Mouse (Mus musculus) adrenal gland (tissue): ENCODE data around the gene Ier2.

Source experiments
- intact Hi-C: fragments of 180-260 bp; cut with DNase I; formaldehyde crosslinking; loops from one replicate; pipeline ENCODE4 v1.15.1; 2025

The Ier2 gene

DNA sequence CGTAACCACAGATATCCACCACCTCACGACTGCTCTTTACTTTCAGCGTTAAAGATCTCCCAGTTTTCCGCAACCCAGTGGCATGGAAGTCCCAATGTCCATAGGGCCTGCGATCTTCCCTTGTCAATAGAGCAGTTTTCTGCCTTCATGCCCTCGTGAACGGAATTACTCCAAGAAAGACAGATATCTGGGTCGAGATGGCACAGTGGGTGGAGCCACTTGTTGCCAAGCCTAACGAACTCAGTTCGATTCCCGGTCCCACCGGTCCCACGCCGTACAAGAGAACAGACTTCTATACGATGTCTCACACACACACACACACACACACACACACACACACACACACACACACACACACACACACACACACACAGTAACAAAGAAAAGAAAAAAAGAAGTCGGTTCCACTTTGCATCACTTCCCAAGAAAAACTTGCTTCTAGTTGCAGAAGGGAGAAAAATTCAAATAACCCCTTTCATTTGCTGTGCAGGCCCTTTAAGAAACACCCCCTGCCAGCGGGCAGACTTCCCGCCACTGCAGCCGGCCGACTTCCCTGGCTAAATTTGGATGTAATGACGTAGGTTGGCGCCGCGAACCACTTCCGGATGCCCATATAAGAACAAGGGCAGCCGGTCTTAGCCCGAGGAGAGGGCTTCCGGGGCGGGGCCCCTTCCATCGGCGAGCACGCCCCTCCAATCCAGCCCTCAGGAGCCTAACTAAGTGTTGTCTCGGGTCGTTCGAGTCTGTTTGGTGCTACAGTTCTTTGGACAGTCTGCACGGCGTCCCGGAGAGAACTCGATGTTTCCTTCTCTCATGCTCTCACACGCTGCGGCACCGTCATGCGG is 1.1 kb upstream of the Ier2 start:
- intact Hi-C loops, result no loop called here

DNA sequence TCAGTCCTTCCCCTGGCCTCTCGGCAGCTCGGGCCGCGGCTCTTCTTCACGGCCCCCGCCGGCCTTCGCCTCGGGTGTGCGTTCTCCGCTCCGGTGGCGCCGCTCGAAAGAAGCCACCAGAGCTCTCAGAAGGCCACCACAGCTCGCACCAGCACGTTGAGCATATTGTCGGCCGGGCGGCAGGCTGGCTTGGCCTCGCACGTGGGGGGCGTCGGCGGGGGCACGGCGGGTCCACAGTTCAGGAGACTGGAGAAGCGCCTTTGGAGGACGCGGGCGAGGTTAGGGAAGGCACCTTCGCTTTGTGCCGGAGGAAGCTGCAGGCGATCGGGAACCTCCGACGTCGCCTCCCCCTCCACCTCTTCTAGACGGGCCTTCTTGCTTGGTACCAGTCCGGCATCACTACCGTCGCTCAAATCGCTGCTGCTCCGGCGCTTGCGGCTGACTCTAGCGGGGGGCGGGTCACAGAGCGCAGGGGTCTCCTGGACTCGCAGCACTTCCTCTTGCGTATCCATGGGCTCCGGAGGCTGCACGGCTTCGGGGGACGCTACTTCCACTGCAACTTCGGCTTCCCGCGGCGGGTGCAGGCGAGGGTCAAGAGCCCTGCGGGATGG is 586 bp downstream of the Ier2 start:
- intact Hi-C loops, result no loop called here

DNA sequence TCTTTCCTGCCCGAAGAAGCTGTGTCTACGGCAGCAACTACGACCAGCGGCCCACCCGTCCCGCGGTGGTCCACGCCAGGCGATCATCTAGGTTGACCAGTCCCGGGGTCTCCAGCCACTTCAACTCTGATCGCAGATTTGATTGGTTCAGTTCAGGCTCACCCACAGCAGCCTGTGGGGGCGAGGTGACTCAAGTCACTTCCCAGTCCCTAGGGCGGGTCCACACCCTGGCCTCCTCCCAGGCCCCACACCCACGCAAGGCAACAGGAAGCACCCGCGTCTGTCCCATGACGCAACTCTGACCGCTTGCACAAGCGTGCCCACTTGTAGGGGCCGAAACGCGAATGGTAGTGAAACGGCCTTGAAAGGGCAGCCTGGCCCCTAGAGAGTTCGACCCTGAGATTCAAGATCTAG is 1.2 kb downstream of the Ier2 start:
- intact Hi-C loops, result no loop called here

DNA sequence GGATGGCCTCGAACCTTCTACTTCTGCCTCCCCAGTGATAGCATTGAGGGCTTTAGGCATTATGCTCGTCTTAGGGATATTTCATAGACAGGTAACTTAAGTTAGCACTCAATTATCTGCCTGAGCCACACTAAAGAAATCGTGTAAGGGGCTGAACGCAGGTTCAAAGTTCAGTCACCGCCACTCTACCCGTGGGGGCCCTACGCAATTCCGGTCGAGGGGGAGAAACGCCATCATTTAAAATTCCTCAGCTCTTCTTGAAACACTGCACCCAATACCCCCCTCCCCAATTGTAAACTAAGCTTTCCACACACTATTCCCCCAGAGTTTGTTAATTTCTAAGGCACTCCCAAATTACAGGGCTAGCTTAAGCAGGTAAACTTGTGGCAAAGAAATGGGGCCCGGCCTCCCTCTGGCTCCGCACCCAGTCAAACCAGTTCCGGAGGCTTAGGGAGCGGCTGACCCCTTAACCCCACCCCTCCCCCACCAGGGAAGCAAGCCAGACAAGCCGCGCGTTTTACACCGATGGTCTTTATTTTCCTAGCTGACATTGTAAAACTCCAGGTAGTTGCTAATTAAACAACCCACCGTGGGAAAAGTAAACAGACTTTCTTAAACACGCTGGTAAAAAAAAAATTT is 1.7 kb downstream of the Ier2 start:
- intact Hi-C loops, result no loop called here

DNA sequence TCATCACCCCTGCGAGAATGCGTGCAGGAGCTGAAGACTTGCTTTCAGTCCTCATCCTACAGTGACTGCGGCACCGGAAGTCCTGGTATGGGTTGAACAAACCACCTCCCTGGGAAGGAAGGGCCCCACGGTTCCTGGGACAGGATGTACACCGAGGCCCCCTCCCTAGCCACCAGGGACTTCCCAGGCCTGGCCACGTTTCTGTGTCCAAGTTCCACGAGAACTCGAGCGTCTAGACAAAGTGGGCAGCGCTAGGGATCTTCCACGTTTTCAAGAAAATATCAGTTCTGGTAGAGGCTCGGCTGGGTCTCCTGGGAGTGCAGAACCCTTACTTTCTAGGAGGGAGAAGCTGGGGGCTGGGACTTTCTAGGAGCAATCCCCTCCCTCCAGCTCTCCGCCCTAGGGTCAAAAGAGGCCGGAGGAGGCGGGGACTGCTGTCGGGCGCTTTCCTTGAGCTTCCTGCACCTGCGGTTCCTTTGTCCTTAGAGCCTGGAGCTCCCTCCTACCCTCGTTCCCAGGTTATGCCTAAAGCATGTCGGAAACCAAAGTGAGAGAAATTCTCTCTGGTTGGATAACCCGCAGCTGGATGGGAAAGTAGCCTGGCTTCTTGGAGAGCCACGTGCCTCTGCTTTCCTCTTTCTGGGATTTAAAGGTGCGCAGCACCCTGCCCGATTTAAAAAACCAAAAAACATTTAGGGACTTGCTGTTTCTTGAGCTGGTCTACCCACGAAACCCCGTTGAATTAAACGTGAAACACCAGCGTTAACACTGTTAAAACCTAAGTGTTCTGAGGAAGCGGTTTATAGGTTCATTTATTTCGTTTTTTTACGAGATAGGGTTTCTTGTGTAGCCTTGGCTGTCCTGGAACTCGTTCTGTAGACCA is 2.5 kb downstream of the Ier2 start:
- intact Hi-C loops, result no loop called here

DNA sequence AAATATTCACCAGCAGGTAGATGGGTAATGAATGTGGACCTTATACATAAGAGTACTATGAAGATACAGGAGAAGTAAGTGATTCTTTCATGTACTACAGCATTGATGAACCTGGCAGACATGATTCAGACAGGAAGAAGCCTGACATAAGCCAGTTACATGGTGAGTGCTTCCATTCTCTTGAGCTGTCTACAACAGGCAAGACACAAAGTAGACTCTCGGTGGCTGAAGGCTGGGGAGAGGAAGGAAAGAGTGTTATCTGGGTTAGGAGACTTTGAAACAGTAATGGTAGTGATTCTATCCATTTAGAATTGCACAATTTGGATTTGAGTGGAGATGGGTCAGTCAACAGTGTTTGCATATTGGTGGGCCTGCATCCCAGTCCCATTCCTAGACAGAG is 3.7 kb downstream of the Ier2 start:
- intact Hi-C loops, result no loop called here

DNA sequence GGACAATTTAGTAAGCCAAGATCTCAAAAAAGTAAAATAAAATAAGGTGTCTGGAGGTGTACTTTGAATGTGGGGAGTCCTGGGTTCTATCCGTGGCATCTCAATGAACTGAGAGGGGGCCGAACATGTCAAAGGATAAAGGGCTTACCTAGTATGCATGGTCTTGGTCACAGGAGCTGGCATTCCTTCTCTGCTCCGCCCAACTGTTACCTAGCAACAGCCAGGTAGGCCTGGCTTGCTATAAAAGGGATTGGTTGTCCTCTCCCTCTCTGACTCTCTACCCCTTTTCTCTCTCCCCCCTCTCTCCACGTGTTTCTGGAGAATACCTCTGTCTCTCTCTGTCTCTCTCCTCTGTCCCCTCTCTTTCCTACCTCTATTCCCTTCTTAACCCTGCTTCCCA is 5.0 kb downstream of the Ier2 start:
- intact Hi-C loops, result no loop called here

DNA sequence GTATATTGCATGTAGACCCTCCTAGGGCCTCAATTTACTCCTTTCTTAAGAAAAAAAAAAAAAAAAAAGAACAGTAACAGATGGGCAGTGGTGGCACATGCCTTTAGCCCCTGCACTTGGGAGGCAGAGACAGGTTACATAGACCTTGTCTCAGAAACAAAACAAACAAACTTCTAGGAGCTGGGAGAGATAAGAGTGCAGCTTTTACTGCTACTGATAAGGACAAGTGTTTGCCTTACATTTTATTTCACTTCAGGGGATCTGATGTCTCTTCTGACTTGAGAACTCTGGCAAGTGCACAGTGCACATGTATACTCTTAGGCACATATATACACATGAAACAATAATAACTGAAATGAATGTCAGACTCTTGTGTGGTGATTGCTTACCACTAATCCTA is 5.4 kb downstream of the Ier2 start:
- intact Hi-C loops, result no loop called here

DNA sequence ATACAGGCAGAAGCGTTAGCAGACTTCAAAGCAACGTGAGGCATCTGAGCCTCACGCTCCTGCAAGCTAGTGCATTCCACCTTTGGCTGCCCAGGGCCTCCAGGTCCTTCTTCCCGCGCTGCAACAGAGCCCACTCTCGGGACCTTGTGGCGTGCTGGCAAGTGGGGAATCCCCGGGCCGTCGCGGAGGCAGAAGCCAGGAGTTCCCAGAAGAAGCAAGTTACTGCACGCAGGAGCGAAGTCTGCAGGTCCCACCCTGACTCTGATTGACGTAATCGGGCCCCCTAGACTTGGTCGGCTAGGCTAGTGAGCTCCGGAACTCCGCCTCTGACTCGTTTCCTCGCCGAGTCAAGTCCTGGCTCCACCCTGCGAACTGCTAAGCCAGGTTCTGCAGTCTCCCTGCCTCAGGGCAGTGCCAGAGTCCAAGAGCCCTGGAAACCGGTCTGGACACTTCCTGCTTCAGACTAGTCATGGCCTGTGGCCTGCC is 6.0 kb downstream of the Ier2 start:
- intact Hi-C loops, result no loop called here

DNA sequence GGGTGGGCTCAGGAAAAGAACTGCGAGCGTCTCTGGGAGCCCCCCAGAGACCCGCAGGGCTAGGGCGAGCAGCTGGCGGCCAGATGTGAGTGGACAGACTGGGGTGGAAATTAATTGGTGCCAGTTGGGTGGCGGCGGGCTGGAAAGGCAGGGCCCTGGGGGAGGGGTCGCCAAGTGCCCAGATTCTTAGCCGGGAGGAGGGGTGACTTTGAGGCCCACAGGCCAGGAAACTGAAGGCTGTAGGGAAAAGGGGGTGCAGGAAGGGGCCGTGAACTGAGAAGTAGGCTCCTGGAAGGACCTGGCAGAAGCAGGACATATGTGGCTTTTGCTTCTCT is 6.5 kb downstream of the Ier2 start:
- intact Hi-C loops, result no loop called here

DNA sequence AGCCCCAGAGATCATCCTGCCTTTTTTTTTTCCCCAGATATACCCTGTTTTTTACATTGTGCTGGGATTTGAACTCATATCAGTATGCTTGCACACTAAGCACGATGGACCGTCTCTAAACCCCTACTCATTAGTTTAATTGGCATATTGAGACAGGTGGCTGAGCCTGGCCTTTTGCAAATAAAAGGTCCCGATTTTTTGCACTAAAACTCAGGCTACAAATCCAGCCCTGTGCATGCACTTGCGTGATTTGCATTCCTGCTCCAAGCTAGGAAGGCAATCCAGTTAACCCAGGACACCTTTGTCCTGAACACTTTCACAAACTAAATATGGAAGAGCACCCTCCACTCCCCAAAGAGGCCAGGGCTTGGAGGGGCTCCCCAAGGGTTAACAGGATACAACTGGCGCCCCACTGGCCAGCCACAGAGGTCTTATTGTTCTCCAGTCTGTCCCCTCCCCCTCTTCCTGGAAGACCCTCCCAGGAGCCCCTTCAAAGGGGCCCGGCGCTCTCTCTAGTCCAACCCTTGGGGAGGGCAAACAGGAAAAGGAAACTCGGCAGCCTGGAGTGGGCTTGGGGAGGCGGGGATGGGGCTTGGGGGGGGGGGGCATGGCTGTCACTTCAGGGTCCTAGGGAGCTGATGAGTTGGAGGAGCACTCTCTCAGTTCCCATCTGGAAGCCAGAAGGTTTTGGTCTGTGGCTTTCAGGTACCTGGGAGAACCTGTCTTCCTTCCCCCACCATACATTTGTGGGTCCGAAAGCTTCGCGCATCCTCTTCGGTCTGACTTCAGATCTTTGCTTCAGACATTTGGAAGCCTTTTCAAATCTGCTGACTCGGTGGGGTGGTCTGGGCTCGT is 7.1 kb downstream of the Ier2 start:
- intact Hi-C loops, result no loop called here

DNA sequence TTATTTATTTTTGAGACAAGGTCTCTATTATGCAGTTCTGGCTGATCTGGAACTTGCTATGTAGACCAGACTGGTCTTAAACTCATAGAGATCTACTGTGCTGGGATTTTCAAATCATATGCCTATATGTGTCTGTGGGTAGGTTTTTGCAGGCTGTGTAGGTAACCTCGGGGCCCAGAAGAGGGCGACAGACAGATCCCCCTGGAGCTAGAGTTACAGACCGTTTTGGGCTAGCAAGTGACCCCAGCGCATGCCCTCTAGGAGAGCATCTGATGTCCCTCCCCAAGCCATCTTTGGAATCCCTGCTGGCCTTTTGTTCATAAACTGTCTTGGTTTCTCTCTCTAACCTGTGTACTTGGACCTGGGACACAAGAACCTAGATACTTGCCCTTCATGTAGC is 8.1 kb downstream of the Ier2 start:
- intact Hi-C loops, result no loop called here

DNA sequence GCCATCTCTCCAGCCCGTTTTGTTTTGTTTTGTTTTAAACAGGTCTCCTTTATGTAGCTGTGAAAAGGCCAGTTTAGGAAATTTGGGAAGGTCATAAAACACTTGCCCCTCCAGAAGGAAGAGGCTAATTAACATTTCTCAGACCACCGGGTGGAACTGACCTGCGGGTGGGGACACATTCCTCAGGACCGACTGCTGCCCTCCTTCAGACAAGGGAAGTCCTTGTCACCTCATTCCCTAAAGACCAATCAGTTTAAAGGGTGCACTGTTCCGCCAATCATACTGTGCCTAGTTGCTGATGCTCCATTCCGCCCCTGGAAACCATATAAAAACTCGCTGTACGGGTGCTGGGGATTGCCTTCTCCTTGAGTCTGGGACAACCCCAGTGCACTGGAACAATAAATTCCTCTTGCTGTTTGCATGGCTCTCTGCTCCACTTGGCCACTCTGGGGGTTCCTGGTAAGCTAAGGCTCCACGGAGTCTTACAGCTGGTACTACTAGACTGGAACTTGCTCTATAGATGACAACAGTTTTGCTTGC is 9.5 kb downstream of the Ier2 start:
- intact Hi-C loops, result no loop called here

DNA sequence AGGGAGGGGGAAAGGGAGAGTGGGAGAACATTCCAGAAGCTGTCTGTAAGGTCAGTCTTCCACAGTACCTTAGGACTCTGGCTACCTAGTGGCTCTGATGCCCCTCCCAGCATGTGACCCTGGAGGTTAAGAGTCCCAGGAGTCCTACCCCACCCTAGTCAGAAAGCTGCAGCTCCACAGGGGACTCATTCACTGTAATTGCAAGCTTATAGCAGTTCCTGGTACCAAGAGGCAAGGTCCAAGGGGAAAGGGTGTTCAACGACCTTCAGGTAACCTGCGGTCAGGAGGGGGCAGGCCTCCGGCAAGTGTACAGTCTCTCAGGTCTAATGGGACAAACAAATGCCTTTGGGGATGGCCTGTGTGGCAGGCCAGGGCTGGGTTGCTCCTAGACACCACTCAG is 12.4 kb downstream of the Ier2 start:
- intact Hi-C loops, result no loop called here

DNA sequence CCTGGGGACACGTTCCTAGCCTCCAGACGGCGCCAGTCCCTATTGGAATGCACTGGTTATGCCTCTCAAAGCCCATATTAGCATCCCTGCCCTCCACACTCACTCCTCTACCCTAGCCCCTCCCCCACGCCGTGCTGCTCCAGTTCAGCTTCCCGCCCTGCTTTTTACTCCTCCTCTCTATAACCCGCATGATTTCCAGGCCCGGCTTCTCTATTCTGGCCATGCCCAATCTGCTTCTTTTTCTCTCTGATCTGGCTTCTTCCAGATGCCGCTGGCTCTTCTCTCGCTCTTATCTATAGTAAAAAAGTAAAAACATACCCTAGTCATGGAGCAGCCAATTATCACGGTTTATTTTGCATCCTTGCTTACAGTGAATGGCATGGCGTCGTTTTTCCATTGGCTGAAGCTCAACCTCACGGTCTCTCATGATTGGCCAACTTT is 15.2 kb downstream of the Ier2 start:
- intact Hi-C loops, result no loop called here

DNA sequence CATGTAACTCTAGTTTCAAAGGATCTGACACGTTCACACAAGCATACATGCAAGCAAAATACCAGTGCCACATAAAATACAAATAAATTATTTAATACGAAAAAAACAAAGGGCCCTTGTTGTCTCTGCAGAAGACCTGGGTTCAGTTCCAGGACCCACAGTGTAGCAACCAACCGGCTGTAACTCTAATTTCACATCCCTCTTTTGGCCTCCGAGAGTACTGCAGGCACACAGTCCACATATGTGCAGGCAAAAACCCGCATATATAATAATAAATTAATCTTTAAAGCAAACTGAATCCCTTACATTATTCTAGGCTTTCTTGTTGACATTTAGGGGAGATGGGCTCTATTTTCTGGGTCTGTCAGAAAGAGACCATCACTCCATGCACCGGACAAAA is 15.9 kb downstream of the Ier2 start:
- intact Hi-C loops, result no loop called here

DNA sequence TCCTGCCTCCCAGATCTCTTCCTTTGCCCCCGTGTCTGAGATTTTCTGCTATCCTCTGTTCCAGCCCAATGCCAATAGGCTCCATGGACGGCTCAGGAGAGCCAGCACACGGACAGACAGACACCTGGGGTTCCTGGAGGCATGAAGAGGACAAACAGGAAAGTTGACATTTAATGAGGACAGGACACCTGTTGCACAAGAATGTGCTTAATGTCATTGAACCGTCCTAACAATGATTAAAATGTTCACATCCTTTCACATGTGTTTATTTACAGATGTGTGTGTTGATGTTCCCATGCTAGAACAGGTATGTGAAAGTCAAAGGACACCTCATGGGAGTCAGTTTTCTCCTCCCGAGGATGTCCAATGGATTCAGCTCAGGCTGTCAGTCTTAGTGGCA is 19.6 kb downstream of the Ier2 start:
- intact Hi-C loops, result no loop called here

DNA sequence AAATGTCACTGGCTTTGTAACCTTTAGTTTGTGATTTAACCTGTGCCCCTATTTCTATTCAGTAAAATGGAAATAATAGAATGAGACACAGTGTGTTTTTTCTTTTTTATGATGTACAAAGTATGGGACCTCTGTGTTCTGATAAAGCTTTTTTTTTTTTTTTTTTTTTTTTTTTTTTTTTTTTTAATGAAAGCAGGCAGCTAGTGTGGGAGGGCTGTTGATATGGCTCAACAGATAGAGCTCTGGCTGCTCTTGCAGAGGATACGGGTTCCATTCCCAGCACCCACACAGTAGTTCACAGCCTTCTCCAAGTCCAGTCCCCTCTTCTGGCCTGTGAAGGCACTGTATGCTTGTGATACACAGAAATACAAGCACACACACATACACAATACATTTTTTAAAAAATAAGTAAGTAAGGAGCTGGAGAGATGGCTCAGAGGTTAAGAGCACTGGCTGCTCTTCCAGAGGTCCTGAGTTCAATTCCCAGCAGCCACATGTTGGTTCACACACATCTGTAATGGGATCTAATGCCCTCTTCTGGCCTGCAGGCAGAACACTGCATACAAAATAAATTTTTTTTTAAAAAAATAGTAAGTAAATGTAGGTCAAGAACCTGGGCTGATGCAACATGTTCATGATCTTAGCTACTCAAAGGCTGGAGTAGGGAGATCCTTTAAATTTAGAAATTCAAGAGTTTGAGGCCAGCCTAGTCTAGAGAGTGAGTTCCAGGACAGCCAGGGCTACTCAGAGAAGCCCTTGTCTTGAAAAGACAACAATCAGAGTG is 20.9 kb downstream of the Ier2 start:
- intact Hi-C loops, result no loop called here

DNA sequence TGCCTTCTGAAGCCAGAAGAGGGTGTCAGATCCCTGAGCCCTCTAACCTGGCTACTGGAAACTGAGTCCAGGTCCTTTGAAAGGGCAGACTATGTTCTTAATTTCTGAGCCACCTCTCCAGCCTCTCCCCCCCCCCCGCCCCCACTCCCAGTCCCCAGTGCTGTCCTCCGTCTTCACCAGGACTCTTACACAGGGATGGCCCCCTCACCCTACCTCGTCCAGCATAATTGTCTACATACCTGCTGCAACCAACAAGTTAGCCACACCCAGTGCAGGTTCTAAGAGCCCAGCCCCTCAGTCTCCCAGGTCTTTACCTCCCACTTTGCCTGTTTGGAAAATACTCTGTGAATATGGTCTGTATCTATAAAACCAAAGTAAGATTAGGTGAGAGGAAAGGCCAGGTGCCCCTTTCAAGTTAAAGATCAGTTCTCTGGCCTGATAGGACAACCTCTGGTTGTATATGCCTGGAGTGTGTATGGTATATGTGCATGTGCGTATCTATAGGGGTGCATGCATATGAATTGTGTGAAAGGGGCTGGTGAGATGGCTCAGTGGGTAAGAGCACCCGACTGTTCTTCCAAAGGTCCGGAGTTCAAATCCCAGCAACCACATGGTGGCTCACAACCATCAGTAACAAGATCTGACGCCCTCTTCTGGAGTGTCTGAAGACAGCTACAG is 21.9 kb downstream of the Ier2 start:
- intact Hi-C loops, result no loop called here
